Mouse (Mus musculus) gastrocnemius, adult 2 months (tissue): ENCODE data around the gene Ltv1. TPM values are rescaled to one million over a fixed set of nuclear protein-coding genes. Genes with fewer than 3 reads are reported as not detected.
A peak's percentile ranks its signal among the peaks of the same experiment; 100 is the strongest.

ENCODE experiments used
- DNase-seq: peaks from one replicate; pipeline ENCODE4 v3.0.0; 2022
- H3K27ac ChIP-seq: fragments of 200-600 bp; 2 replicates; pipeline ENCODE4 v1.8.1; 2022; ENCODE audit warnings: mild to moderate bottlenecking
- H3K4me3 ChIP-seq: fragments of 200-600 bp; 2 replicates; pipeline ENCODE4 v1.8.1; 2022; ENCODE audit warnings: mild to moderate bottlenecking, moderate library complexity
- CTCF ChIP-seq: fragments of 200-600 bp; IDR thresholded peaks from 2 replicates; pipeline ENCODE4 v1.8.1; 2022; ENCODE audit warnings: antibody characterized with exemption, mild to moderate bottlenecking, moderate library complexity
- intact Hi-C: fragments of 180-260 bp; cut with DNase I; formaldehyde crosslinking; loops from one replicate; pipeline ENCODE4 v1.15.1; 2025
- long read RNA-seq, 2 experiments: library from polyadenylated mRNA; stranded (forward); transcript quantifications; one replicate each; pipeline ENCODE4 v2.0.0; 2021
- total RNA-seq, 2 experiments: library from RNA; stranded (reverse); gene quantifications; 2 replicates each; pipeline ENCODE4 v1.2.3; 2021

The Ltv1 gene
- 10 to 100 TPM; 27.3 to 31.0 TPM for total RNA-seq
- long read RNA-seq, experiment 1, transcript Ltv1-201 (11 exons, 2,297 nt): major isoform, 29 of 31 reads
- long read RNA-seq, experiment 1, partial matches to known transcripts: 1 of 31 reads
- long read RNA-seq, experiment 1, other reads (novel, unspliced or antisense): 1 of 31 reads
- long read RNA-seq, experiment 2, transcript Ltv1-201 (11 exons, 2,297 nt): major isoform, 41 of 42 reads
- long read RNA-seq, experiment 2, partial matches to known transcripts: 0 of 42 reads
- long read RNA-seq, experiment 2, other reads (novel, unspliced or antisense): 1 of 42 reads

DNA sequence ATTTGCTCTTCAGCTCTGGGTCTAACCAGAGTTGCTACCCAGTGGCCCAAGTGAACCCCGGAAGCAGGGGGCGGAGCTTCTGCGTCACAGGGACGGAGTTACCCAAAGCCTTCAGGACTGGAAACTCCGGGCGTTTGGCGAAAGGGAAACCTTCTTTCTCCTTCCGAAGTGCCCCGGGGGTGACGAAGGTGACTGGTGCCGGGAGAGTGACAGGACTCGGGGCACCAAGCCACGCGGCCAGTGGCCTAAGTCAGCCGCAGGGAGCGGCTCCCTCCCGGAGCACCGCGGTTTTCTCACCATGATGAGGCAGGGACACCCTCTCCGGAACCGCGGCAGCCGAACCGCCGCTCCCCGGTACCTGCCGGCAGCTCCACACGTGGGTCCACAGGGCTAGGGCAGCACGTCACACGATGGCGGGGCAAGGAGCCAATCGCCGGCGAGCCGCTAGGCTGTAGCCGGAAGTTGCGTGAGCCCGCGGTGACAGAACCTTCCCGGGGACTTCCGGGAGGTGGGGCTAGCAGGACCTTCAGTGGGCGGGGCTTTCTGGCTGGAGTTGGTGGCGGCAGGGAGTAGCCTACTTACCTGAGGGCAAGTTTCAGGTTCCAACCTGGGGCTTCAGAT lies at the start of gene Ltv1:
Ltv1 (minus strand) TSS at position 438 of the 621 bp plus-strand sequence.
- peak within 1 kb of the TSS; percentile 99 for H3K27ac ChIP-seq
- DNase-seq: peak; percentile 99
- 0 out of 2 replicates have a peak, but pooled peaks have one; percentile 0 for TF ChIP-seq CTCF
- intact Hi-C loops: loop anchor here (2.0 to 5.0 kb wide), 2 partner anchors 106 to 132 kb away; no protein-coding TSS in a partner anchor
- peak within 1 kb of the TSS; percentile 86 for H3K4me3 ChIP-seq

DNA sequence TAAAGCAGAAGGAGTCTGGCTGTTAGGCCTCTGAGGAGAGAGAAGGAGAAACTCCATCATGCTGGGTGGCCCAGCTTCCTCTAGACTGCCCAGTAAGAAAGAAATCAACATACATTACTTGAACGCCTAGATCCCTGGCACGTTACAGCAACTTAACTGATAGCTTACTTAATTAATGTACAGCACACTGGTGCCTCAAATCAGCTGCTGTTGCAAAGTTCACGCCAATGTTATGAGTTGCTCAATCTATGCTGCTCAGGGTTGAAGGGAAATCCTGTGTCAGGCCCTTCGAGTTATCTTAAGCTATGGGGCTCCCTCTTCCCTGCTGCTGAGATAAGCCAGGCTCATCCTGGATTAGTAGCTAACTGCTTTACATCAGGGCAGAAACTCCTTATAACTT lies 47.5 kb upstream of the Ltv1 start:
- no peak for DNase-seq
- no peak overlapping the region for H3K27ac ChIP-seq

DNA sequence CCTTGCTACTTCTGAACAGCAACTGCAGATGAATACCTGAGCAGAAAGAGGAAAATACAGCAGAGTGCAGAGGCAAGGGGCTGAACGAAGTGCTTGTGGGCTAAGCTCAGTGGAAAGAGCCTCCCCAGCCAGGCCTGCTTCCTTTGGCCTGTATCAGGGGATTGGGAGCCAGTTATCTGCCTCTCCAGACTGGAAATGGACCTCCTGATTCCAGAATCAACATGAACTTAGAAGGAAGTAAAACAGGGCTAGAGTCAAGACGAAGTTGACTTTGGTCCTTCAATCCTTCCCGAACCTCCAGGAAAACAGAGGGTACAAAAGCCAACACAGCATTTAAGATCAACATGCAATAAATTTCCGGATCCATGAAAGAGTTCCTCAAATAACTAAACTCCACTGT lies 45.2 kb upstream of the Ltv1 start:
- intact Hi-C loops: no loop called here
- TF ChIP-seq CTCF: no peak
- no peak for DNase-seq
- H3K4me3 ChIP-seq: no peak overlapping the region
- H3K27ac ChIP-seq: no peak overlapping the region

More for the DNA sequence above, 47.5 kb upstream of the Ltv1 start:
- H3K4me3 ChIP-seq: no peak overlapping the region
- intact Hi-C loops: no loop called here
- TF ChIP-seq CTCF: no peak

DNA sequence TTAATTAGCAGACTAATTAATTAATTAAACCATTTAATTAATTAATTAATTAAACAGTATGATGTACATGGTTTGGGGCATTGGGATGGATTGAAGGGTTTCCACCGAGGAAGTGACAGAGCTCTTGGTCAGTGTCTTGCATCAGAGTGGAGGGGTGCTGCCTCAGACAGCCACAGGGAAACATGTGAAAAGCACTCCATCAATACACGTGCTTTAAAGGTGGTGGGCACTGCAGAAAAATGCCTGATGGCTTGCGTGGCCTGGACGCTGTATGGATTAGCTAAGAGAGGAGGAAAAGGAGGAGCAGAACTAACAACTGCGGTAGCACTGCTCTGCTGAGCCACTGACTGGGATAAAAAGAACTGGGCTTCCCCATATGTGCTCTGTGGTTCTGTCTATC lies 43.9 kb upstream of the Ltv1 start:
- intact Hi-C loops: no loop called here
- no peak for TF ChIP-seq CTCF

DNA sequence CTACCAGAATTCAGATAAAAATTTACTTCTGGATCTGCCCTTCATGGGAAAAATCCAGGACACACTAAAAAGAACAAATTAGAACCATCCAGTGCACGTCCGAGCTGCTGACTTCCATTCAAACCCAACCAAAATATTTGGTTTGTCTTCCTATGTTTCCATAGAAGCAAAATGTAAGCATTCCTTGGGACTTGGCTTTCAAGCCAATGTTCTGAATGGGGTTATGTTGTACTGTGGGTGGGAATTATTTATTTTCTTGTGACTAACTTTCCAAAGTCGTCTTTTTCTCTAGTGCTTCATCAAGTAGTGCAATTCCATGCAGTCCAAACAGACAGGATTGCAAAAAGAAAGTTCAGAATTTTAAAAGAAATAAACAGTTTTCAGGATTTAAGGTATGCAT lies 41.5 kb upstream of the Ltv1 start:
- no peak for TF ChIP-seq CTCF
- intact Hi-C loops: no loop called here
- H3K27ac ChIP-seq: no peak overlapping the region
- DNase-seq: no peak
- H3K4me3 ChIP-seq: no peak overlapping the region

More for the DNA sequence above, 43.9 kb upstream of the Ltv1 start:
- no peak overlapping the region for H3K4me3 ChIP-seq
- DNase-seq: no peak
- no peak overlapping the region for H3K27ac ChIP-seq

DNA sequence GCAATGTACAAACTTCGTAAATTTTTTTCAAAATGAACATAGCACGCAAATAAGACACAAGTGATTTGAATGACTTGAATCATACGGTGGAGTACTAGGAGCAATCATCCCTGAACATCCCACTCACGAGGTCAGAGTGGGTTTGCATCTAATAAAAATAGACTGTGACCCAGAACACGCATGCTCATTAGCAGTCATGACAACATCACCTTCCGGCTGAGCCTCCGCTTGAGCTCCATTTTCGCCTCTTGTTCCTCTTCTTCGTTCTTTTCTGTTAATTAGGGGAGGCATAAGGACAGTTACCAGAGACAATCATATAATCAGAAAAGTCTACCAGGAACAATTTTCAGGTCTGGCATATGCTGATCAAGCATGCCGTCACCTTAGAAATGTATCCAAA lies 41.0 kb upstream of the Ltv1 start:
- TF ChIP-seq CTCF: no peak
- H3K4me3 ChIP-seq: no peak overlapping the region
- DNase-seq: no peak
- intact Hi-C loops: no loop called here
- H3K27ac ChIP-seq: no peak overlapping the region

DNA sequence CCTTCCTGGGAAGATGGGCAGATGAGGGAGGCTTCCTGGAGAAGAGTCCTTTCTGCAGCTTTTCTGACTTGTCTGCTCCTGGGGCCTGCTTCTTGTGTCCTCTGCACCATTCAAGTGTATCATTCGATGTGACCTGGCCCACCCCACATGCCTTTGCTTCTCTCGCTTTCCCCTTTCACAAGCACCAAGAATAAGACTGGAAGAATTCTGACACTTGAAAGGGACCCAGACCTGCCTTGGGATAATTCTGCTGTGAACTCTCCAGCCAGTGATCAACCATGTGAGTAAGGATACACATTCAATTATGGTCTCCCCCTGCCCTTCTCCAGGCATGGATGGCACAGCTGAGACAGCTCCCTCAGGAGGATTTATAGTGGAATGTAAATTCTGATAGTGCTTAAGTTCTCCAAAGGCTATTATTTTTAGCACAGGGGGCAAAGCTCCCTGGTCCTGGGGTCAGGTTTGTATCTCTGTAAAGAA lies 40.2 kb upstream of the Ltv1 start:
- DNase-seq: no peak
- no peak overlapping the region for H3K27ac ChIP-seq
- intact Hi-C loops: no loop called here
- H3K4me3 ChIP-seq: no peak overlapping the region
- no peak for TF ChIP-seq CTCF

DNA sequence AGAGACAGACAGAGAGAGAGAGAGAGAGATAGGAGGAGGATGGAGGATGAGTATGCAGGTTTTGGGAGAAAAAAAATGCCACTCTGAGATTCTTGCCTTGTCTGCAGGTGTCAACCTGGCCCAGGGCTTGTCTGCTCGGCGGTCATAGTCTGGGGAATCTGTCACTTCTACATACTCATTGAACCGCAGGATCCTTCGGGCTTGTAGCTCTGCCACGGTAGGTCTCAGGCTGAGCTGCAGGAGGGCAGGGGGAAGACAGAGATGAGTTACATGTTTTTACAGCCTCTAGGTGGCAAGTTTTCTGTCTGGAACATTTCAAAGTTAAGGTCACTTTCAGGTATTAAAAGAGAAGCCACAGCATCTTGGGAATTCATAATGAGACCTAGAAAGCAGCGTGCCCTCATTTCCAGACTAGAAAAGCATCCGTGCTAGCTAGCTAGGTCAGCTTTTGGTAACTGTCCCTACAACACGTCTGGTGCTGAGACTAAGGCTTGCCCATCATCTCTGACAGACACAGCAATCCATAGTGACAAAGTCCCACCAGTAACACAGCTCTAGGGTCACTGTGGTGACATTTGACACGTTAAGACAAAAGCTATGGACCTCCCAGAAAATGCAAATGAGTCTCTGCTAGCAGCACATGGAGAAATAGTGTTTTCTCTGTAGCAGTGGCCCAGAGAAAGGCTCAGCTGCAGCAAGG lies 39.6 kb upstream of the Ltv1 start:
- intact Hi-C loops: no loop called here
- H3K27ac ChIP-seq: no peak overlapping the region
- no peak for DNase-seq
- TF ChIP-seq CTCF: no peak
- H3K4me3 ChIP-seq: no peak overlapping the region

DNA sequence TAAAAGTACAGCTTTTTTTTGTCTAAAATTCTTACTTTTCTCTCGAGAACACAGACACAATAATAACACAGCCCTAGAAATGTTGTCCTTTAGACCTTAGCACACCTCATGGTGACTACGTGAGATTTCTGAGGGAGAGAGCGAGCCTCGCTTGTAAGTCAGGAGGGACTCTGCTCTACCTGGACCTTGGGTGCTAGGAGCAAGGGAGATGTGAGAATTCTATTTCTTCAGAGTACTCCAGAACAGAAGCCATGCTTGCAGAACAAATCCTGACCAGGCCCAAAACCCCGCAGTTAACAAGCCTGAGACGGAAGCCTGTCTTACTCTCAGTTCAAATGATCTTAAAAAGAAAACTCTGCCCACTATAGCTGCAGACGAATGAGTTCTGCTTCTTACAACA lies 37.7 kb upstream of the Ltv1 start:
- Histone ChIP-seq H3K4me3 (no peak overlapping the region), H3K27ac (no peak overlapping the region)
- no peak for TF ChIP-seq CTCF
- no peak for DNase-seq
- intact Hi-C loops: no loop called here

DNA sequence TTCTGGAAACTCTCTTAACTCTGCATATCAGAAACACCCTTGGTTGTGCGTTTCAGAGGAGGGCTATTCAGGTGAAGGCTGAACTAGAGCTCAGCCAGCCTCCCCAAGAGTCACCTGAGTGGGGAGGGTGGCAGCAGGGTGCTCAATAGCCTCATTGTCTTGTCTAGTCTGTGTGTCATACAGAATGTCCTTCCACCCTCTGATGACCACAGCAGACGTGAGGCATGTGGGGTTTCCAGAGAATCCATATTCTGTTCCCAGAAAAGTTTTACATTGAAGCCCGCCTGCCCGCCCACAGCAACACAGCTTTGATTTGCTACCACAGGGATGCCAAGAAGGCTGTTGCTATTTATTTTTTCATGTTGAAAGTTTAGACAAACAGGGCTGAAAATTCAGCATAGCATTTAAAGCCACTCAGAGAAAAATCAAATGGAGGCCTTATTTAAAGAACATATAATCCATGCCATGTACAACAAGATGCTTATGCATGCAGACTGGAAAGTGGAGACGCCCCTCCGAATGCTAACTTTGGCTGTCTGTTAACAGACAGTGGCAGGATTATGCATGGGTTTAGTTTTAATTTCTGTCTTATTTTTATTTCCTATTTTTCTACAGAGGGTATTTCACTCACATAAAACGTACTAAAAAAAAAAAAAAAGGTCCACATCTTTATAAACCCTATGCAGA lies 32.6 kb upstream of the Ltv1 start:
- TF ChIP-seq CTCF: no peak

DNA sequence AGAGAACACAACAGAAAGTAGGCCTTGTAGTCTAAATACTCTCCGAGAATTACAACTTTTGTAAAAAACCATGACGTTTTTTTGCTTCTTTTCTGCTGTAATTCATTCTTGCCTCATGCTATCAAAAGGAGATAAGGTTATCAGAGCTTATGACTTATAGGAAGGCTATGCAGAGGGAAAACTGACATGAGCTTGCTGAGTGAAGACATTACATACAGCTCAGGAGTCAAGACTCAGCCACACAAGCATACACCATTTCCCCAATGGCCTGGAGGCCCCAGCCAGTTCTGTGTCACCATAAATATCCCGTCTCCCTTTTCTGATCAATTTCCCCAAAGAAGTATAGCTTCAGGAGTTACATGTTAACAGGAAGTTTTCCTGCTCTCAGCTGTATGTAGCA lies 29.2 kb upstream of the Ltv1 start:
- intact Hi-C loops: no loop called here
- H3K27ac ChIP-seq: no peak overlapping the region
- no peak overlapping the region for H3K4me3 ChIP-seq
- no peak for TF ChIP-seq CTCF
- DNase-seq: no peak

More for the DNA sequence above, 32.6 kb upstream of the Ltv1 start:
- intact Hi-C loops: no loop called here
- no peak overlapping the region for H3K4me3 ChIP-seq
- DNase-seq: no peak
- no peak overlapping the region for H3K27ac ChIP-seq

DNA sequence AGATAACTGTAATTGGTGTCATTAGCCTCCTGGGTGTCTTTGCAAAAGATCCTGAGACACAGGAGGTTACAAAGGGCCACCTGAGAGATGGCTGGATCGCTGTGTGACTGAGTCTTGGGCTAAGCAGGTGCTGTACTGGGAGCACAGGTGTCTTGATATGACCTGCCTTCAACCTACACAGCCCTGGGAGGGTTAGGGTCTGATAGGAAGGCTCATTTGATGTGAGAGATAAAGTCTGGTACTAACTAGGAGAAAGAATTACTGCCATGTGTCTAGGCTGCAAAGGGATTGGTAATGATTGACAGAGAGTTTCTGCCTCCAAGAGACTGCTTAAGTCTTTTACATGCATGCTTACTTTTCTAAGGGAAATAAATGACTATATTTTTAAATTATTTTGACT lies 27.1 kb upstream of the Ltv1 start:
- no peak for TF ChIP-seq CTCF
- no peak overlapping the region for H3K27ac ChIP-seq
- no peak for DNase-seq
- no peak overlapping the region for H3K4me3 ChIP-seq
- intact Hi-C loops: no loop called here

DNA sequence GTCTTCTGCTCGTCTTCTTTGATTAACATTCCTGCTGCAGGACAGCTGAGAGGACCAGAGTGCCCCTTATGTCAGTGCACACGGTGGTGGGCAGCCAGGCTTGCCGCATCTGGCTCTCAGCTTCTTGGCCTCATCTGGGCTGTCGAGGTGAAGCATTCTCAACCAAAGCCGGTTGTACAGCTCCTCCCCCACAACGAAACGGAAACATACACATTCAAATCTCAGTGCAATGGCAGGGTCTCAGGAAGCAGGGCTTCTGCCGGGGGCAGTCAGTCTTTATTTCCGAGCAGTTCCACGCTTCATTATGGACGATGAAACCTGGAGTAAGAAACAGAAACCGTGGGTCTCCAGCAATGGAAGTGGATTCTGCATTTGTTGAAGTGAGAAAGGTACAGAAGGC lies 21.0 kb upstream of the Ltv1 start:
- no peak overlapping the region for H3K4me3 ChIP-seq
- intact Hi-C loops: no loop called here
- TF ChIP-seq CTCF: no peak
- H3K27ac ChIP-seq: no peak overlapping the region
- DNase-seq: no peak
